Mouse (Mus musculus) CD4-positive, CD25-positive, alpha-beta regulatory T cell, adult 4 months (primary cell): ENCODE results near the gene Pidd1. TPM values are rescaled to one million over a fixed set of nuclear protein-coding genes. Genes with fewer than 3 reads are reported as not detected.
"Not testable (repeated sequence)": the region's sequence is repeated elsewhere in the genome, so short reads cannot be mapped to it uniquely, and the experiment has no call there.

ENCODE experiments used
- ATAC-seq: one replicate; pipeline ENCODE4 v1.8.0; 2017
- polyA plus RNA-seq, 2 experiments: library from polyadenylated mRNA; unstranded; fragments of 100-300 nt; shearing (Covaris generic); gene quantifications; one replicate each; pipeline ENCODE4 v1.2.1; 2017

Pidd1 gene
- polyA plus RNA-seq, 2 experiments from 2014 or later = 7.1 to 22.1 TPM

DNA sequence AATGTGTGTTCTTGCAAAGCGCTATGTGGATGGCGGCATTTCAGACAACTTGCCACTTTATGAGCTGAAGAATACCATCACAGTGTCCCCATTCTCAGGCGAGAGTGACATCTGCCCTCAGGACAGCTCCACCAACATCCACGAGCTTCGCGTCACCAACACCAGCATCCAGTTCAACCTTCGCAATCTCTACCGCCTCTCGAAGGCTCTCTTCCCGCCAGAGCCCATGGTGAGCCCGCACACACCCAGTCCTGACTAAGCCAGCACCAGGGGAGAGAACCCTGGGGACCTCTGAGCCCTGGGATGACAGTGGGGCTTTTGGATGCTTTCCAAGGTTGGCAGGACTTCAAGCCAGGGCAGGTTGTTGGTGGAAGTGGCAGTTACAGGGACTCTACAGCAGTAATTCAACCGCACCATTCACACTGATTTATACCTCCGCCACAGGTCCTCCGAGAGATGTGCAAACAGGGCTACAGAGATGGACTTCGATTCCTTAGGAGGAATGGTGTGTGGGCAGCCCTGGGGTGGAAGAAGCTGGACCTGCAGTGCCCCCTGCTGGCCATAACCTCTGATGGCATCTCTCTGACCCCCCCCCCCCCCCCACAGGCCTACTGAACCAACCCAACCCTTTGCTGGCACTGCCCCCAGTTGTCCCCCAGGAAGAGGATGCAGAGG, 14.3 kb upstream of the Pidd1 start:
- no peak for ATAC-seq

DNA sequence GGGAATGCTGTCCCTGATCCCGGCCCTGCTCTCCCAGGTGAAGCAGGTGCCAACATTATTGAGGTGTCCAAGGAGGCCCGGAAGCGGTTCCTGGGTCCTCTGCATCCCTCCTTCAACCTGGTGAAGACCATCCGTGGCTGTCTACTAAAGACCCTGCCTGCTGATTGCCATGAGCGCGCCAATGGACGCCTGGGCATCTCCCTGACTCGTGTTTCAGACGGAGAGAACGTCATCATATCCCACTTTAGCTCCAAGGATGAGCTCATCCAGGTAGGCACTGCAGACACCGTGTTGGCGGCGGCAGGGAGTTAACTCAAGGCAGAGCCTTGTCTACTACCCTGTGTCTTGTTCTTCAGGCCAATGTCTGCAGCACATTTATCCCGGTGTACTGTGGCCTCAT, 13.4 kb upstream of the Pidd1 start:
- no peak for ATAC-seq

DNA sequence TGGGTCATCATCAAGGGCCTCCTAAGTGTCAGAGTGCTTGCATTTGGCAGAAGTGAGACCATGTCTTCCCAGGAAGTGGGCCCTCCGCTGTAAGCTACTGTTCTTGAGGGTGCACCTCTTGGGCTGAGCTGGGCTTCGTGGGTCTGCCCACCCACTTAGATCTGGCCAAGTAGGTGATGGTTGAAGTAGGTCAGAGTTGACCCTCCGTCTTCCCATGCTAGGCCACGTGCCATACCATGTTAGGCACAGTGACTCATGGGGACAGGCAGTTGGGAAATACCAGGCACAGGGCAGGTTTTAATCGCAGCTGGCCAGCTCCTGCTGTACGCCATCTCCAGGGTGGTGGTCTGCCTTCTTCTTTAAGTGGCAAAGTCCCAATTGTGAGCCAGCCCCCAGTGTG, 12.9 kb upstream of the Pidd1 start:
- no peak for ATAC-seq

DNA sequence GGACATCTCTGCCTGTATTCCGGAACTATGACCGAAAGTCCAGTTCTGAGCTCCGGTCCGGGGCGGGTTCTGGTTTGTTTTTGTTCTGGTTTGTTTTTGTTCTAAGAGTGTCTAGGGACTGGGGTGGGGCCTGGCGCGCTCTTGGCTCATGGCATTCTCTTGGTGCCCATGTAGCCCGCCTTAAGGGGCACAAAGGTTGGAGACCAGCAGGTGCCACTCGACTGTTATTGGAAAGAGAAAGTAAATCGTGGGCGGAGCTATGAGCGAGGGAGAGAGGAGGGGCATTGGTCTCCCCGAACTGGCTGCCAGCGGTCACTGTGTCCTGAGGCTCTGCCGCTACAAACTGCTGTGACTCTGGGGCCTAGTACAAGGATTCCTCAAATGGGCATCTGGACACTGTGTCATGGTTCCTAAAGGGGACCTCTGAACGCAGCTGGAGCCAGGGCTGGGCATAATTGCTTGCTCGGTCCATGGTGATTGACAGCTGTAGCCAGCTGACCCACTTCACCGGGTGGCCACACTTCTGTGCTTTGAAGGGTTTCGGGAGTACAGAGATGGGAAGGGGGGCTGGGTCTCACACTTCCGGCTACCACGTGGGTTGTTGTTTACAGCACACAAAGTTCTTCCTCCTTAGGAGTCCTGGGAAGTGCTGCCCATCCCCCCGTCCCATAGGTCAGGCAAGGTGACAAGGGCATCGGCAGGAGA, 11.9 kb upstream of the Pidd1 start:
- peak; percentile 40 for ATAC-seq

DNA sequence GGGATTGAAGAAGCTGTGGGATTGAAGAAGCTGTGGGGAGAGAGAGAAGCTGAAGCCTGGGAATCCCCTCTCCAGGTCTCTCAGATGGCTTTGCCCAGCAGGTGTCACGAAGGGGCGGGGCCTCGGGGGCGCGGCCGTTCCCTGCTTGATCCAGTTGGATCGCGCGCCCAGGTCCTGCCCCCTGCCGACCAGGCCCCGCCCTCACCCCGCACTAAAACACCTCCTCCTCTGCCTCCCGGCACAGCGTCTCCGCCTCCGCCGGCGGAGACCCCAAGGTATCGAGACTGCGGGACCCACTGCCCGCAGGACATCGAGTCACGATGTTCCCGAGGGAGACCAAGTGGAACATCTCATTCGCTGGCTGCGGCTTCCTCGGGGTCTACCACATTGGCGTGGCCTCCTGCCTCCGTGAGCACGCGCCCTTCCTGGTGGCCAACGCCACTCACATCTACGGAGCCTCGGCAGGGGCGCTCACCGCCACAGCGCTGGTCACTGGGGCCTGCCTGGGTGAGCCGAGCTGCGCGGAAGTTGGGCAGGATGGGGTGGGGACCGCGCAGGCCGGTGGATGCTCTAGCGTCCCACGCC, 11.2 kb upstream of the Pidd1 start, which contains the start of gene Pnpla2:
Gene Pnpla2 (plus strand): TSS at position 232 of the 585 bp plus-strand sequence.
- ATAC-seq = peak; percentile 87

DNA sequence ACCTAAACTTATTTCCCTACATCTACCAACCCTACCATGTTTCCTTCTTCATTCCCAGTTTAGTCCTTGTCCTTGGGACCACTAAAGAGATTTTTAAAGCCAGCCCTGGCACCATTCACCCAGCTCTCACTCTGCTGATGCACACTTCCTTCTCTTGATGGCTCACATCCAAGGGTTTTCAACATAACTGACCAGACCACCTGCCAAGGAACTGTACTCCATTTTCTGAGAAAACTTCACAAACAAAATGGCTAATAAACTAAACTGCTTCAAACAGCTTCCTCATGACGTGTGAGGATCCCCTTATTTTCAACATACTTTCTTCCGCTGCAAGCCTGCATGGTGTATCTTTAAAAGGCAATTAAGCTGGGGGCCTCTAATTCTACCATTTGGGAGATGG, 9.8 kb upstream of the Pidd1 start:
- no peak for ATAC-seq

DNA sequence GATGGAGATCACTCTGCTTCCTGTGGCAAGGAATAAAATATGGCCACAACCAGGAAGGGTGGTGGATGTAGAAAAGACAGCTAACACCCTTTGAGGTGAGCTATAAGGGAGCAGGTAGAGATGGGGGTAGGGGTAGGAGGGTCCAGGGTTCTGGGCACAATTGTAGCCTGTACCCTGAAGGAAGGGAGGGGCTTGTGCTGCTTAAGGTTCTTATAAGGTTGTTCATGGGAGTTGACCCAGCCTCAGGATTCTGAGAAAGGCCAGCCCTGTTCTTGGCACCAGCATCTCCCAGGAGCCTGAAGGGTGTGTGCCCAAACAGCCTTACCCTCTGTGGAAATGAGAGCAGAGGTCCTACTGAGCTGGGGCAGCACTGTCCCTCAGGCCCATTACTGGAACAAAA, 8.1 kb upstream of the Pidd1 start:
- ATAC-seq = no peak

DNA sequence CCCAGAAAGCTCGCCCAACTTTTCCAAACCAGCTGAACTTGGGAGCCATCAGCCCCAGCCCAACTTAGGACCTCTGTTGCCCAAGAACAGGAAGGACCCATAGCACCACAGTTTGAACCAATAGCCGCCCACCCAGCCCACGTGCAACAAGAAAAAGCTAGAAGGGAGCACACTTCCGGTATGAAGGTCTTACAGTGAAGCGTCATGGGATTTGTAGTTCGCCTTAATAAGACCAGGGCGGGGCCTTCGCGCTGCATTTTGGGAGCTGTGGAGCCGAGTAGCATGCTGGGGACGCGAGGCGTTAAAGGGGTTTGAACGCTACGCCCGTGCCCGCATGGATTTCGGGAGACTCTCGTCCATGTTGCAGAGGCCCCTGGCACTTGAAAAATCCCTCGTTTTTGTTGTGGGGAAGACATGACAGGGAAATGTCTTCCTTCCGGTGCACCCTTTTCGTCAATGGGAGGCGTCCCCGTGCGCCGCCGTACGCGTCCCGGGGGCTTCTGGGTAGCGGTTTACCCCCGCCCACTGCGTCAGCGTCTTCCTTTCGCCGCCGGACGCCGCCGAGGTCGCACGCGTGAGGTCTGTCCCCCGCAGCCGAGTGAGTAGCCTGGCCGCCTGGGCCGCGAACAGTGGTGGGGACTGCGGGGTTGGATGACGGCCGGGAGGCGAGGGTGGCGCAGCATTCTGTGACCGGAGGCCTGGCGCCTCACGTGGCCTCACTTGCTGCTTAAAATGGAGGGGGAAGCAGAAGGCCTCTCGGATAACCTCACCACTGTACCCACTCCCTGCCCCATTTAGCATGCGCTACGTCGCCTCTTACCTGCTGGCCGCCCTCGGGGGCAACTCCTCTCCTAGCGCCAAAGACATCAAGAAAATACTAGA, 3.5 kb upstream of the Pidd1 start, which contains the start of gene Rplp2:
Gene Rplp2 (plus strand): TSS at position 261 of the 882 bp plus-strand sequence.
- peak; percentile 89 for ATAC-seq

DNA sequence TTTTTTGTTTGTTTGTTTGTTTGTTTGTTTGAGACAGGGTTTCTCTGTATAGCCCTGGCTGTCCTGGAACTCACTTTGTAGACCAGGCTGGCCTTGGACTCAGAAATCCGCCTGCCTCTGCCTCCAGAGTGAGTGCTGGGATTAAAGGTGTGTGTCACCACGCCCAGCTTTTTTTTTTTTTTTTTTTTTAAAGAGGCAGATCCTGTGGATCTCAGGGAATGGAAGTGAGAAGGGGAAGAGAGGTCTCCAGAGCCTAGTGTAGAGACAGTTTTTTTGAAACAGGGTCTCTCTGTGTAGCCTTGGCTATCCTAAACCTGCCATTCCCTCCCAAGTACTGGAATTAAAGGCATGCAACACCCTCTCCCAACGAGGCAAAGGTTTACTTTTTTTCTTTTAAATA, 2.5 kb upstream of the Pidd1 start:
- ATAC-seq = not testable (repeated sequence)

DNA sequence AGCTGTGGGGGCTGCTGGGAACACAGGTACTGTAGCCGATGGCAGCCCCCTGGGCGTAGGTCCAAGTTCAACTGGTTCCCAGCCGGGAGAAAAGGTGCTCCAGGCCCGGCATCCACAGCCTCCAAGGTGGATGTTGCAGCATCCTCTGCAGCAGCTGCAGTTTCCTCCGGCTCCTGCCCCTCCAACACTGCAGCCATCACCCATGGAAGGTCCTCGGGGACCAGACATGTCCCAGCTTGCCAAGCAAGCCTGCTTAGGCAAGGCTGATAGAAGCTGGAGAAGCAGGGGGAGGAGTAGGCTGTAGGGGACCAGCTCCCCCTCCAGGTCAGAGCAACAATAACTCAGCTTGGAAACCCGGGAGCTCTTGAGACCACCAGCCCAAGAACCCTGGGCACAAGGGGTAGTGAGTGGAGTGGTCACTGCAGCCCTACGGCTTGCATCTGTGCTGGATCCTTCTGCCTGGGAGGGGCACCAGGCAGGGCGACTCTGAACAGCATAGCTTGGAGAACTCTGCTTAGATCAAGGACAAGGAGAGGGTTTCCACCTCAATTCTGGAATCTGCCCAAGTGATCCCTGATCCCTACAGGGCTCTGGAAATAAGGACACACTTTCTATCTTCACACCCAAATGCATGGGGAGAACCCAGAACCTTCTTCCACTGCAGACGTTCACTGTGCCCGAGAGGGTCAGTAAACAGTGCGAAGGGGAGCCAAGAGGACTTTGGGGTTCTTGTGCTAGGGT, 574 bp downstream of the Pidd1 start:
- no peak for ATAC-seq

DNA sequence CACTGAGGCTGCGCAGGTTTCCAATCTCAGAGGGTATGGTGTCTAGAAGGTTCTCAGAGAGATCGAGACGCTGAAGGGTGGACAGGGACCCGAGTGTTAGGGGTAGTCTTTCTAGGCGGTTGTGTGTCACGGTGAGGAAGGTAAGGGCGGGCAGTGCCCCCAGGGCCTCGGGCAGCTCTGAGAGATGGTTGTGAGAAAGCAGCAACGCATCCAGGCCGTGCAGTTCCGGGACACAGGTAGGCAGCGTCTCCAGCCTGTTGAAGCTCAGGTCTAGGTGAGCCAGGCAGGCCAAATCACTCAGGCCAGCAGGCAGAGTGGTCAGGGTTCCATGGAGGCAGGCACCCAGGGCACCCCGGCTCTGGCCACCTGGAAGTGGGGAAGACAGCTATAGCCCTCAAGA, 1.6 kb downstream of the Pidd1 start:
- no peak for ATAC-seq

DNA sequence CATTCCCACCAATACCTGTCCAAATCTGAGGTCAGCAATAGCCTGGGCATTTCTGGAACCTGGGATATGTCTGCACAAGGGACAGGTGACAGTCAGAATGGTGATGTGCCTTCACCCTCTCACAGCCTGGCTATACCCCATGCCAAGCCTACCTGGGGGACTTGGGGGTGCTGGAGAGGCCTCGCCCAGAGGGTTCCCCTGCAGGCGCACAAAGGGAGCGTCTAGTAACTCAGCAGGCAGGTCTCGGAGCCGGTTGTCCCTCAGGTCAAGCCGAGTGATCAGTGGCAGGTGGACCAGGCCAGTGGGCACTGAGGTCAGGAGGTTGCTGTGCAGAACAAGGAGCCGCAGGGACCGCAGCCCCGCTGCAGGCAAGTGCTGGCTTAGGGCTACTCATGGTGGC, 2.4 kb downstream of the Pidd1 start:
- ATAC-seq = no peak

DNA sequence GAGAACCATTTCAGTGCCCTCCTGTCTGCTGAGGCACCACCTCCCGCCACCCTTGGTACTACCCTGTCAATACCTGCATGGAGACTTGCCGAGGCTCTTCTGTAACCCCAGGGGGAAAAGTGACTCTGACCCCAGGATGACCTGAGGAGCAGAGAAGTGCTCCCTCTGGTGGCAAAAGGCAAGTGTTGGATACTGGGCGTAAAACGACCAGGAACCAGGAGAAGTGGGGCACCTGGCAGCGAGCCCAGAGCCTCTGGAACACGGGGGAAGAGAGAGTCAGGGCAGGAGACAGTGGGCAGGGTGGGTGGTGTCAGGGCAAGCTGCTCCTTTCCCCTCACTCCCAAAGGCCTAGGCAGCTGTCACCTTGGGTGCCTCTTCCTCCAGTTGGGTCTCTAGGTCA, 3.2 kb downstream of the Pidd1 start:
- ATAC-seq = no peak

DNA sequence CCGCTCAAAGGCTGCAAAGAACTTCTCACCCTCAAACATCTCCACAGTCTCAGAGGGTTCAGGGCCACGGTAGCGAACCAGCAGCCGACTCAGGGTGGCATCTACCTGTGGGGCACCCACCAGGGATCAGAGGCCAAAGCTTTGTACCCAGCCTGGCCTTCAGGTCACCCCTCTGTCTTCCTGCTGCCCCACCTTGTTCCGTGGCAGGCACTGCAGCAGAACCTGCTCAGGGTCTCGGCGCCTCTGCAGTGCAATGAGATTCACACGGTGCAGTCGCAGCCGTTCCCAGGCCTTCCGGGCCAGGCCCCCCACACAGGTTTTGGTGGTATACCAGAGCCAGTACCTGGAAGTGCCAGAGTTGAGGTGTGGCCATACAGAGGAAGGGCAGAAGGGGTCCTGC, 4.0 kb downstream of the Pidd1 start:
- no peak for ATAC-seq

DNA sequence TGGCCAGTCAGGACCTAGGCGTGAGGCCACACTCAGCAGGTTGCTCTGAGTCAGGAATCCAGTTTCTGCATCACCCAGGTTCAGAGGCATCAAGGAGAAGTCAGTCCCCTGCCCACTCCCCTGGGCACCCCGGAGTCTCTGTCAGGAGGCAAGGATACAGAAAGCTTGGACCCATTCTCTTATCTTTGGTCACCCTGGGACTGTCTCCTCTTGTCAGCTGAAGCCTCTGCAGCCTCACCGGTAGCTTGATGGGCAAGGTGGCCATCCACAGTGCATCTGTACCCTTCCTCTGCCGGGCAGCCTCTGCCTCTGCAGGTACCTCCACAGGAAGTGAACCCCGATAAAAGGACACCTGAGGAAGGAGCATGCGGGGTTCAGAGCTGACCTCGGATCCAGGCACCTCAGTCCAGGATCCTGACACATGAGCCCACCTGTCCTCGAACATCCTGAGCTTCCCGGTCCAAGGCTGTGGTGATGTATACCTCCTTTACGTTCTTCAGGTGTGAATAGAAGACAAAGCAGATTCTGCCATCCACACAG, 4.6 kb downstream of the Pidd1 start:
- ATAC-seq = no peak

DNA sequence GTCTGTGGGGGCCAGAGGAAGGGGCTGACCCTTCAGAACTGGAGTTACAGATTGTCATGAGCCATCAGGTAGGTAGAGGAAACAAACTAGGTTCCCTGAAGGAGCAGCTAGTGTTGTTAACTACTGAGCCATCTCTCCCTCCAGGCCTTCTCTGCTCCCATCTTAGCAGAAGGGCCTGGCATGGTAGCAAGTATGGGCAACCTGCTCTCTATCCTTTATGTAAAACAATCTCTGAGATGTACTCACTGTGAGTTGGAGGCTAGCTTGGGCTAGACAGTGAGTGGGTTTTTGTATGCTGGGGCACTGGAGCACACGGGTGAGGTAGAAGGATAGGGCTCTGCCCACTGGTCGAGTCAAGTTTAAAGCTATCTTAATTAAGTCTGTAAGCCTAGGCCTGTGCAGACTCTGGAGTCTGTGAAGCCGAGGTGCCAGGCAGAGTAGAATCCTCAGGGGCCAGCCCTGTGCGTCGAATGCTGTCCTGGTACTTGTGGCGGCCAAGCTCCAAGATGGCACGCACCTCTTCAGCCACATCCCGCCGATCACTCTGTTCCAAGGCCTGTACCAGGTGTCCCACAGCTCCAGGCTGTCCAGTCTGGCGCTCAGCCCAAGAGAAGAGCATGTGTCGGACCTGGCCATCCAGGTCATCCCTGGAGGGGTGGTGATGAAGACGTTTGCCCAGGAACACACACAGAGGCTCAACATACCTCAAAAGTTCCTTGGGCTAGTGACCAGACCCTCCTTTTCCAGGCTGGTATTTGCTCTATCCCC, 5.4 kb downstream of the Pidd1 start:
- ATAC-seq = no peak

DNA sequence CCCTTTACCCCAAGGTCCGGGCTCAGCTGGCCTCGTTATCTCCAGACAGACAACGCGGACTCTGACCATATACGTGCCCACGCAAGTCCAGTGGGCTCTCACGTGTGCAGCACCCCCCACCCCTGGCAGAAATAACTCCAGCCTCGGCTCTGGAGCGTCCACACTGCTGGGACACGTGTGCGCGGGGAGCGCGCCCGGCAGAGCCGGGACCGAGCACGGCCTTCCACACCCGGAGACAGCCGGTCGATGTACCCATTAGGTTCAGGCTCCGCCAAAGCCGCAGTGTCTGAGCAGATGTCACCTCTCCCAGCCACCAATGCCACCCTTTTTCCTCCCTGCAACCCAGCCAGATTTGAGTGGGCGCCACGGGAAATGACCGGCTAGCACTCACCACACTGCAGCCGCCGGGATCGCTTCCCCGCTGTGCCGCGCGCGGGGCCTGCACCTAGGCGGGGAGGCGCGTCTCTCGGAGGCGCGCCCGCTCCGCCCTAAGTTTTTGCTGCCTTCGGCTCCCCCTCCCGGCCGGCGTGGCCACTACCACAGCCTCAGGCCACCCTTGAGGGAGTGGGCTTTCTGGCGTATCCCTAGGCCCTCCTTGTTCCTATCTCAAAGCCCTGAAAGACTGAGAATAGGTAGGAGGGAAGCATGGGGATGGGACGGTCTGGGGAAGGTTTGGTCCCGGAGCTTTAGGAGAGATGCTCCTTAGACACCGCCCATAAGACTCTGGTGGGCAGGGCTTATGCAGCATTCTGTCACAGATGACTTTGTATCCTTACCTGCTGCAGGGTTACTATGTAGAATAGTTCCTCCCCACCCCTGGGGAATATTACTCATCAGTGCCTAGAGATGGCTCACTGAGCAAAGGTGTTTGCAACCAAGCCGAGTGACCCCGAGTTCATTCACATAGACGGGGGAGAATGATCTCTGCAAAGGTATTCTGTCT, 6.4 kb downstream of the Pidd1 start, which contains the start of gene Slc25a22:
Gene Slc25a22 (minus strand): TSS at position 715 of the 943 bp plus-strand sequence.
- peak; percentile 83 for ATAC-seq

DNA sequence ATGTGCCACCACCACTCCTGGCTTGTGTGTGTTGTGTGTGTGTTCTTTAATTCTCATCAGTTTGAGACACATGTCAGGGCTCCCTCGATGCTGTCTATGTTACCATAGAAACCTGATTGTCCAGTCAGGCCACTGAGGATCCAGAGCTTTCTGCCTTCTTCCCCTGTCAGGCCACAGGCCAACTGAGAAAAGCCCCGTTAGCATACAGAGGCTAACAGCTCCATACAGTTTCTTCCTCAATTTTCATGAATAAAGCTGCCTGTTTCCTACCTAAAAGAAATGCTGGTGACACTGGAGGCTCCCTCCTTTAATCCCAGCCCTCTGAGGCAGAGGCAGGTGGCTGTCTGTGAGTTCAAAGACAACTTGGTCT, 7.3 kb downstream of the Pidd1 start:
- no peak for ATAC-seq

DNA sequence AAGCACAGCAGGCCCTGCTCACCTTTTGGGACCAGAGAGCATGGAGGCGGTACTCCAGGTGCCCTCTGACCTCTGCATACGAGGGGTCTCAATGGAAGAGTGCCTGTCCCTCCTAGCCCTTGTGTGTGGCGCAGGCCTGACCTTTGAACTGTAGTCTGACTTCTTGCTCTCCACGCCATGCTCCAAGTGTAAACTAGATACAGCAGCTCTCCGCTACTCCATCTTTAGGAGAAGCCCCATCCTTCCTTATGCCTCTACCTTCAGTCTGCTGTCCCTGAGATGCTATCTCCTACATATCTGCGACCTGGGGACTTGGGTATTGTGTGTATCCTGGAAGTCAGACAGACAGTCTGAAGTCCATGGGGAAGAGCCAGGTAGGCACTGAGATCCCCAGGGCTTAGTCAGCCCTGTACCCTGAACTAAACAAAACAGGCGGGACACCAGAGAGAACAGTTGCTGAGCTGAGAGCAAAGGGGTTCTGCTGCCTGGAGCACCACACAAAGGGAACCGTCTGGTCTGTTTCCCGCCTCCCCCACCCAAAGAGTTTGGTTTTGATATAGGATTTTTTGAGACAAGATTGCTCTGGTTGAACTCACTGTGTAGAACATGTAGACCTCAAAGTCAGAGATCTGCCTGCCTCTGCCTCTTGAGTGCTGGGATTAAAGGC, 7.8 kb downstream of the Pidd1 start:
- ATAC-seq = no peak
